13 mouse cellular contexts compared by ENCODE assay signal in the genomic region with DNA sequence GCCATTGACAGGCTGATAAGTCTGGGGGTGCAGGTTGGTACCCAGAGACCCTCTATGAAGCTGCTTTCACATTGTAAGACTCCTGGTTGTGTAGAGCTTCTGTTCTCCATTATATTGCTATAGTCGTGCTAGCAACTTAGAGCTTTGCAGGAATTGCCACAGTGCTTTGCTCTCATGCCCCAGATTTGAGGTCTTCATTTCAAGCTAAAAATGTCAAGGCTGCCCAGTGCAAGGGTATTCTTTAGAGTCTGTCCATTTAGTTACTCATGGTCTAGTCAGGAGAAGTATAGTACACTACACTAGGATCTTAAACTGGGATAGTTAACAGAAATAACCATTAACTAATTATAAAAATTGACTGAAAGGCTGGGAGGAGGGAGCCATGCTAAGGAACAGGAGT.
"Had no signal": no experiment of that assay in that cellular context is flagged by ENCODE, and none has a peak within 500 bp of the region (broad histone marks: within the 10 kb centered on the region; RNA-seq: fewer than 3 reads in every experiment).

No protein-coding gene starts in this region.

- DNase-seq: gastrocnemius, postnatal 14 days; gastrocnemius, postnatal 36 days; heart, adult 2 months; heart, postnatal 14 days; heart, postnatal 36 days; kidney, adult 11 months; kidney, adult 2 months; kidney, adult 9 months; kidney, postnatal 14 days; kidney, postnatal 36 days; layer of hippocampus, adult 9-11 months; layer of hippocampus, postnatal 36 days; left cerebral cortex, postnatal 4 days had no signal
